Mouse (Mus musculus) brain, adult 2 months (tissue): ENCODE results near the gene Gm45062.
"Not testable (repeated sequence)": the region's sequence is repeated elsewhere in the genome, so short reads cannot be mapped to it uniquely, and the experiment has no call there.

Experiments
- DNase-seq: peaks from one replicate; pipeline ENCODE4 v3.0.0; 2011; ENCODE audit warnings: low read depth, low spot score

Gene Gm45062

DNA sequence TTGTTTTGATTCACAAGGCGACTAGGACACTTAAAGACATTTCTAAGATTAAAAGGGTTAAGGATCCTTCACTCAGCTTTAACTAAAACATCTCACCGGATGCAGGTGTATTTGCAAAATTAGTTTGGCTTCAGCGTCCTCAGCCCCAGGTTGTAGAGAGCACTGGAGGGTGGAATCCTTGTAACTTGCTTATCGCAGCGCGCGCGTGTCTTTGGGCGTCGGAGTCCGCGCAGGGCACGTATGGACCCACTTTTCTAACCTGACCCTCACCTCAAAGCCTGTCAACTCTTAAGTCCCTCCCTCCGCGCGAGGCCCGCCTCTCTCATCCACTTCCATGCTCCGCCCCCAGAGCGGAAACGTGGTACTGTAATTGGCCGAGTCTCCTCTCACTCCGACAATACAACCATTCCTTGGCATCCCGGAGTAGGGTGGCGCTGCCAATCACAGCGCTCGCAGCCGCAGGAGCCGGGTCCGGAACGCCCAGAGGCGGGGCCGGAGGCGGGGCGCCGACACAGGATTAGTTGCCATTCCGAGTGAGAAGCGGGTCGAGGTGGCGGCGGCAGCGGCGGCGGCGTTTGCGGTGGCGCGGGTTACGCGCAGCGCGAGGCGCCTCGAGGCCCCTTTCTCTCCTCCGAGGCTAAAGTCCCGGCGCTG, 249.8 kb downstream of the Gm45062 start:
- peak; percentile 100 for DNase-seq

DNA sequence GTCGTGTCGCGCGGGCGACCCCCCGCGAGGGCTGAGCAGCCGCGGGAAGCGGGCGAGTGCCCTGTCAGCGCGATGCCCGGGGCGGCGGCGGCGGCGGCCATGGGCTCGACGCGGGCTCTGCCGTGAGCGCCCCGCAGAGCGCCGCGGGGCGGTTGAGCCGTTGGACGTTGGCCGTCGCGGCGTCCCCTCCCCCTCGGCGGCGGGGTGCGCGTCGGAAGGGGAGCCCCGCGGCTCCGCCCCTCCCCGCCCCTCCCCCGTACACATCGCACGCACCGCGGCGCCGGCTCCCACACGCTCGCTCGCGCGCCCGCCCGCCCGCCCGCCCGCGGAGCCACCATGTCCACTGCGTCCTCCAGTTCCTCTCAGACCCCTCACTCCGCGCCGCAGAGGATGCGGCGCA, 250.3 kb downstream of the Gm45062 start, which contains the start of gene Glcci1:
Gene Glcci1 (plus strand): TSS at position 50 of the 400 bp plus-strand sequence.
- DNase-seq = peak; percentile 90

DNA sequence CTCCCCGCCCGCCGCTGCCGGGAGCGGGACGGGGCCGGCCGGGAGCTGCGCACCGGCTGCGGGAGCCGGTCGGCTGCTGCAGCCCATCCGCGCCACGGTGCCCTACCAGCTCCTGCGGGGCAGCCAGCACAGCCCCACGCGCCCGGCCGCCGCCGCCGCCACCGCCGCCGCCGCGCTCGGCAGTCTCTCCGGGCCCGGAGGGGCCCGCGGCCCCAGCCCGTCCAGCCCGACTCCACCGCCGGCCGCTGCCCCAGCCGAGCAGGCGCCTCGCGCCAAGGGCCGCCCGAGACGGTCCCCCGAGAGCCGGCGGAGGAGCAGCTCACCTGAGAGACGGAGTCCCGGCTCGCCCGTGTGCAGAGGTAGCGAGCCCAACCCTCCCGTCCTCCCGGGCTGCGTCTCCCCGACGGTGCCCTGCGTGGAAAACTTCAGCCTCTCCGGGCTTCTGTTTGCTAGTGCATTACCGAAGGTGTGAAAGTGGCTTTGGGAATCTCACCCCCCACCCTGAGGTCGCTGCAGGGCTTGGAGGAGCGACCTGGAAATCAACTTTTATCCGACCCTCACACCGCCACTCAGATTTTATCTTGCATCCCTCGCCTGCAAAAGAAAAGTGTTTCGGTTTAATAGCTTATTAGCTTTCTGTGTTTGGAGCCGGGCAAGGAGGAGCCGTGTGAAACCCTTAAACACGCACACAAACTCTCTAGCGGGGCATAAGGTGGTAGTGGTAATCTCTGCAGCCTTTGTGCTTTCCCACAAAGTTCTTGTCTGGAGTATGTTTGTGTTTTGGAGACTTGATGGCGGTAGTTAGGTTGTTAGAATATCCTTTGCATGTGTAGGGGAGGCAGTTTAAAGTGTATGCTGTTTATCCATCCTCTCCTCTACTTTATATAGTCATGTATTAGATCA, 251.0 kb downstream of the Gm45062 start:
- DNase-seq = peak; percentile 48

DNA sequence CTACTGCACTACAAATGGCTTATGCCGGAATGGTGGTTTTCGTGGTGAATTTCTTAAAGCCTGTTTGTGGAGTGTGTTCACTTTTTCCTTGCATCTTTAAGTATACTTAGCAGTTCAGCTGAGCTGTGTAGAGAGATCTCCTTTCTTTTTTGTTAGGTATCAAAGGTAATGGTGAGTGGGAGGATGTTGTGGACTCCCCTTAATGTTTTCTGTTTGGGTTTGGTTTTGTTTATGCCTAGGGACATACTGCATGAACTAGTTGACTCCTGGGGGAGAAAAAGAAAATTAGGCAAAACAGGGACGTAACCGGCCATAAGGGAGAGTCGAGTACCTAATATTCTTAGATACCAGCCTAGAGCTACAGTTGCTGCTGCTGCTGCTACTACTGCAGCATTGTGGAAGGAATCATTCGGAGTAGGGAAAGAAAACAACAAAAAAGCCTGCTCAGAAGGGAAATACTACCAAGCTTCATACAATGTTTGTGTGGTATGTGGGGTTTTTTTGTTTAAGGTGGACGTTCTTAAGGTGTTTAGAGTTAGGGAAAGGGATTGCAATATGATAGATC, 251.7 kb downstream of the Gm45062 start:
- DNase-seq = peak; percentile 33

DNA sequence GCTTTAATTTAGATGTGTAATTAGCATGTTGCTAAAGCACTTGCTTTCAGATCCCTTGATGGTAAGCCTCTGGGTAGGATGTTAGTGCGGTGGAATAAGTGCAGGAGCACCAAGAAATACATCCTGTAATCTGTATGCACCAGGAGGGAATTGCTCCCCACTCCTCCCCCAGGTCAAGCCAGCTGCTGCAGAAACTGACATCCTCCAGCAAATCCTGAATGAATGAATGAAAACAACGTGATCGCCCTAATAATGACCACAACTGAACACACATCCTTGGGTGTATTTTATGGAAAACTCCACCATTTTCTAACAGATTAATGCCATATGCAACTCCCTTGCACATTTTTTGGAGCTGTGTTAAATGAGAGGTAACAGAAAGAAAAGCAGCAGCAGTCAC, 252.2 kb downstream of the Gm45062 start:
- DNase-seq = peak; percentile 47

DNA sequence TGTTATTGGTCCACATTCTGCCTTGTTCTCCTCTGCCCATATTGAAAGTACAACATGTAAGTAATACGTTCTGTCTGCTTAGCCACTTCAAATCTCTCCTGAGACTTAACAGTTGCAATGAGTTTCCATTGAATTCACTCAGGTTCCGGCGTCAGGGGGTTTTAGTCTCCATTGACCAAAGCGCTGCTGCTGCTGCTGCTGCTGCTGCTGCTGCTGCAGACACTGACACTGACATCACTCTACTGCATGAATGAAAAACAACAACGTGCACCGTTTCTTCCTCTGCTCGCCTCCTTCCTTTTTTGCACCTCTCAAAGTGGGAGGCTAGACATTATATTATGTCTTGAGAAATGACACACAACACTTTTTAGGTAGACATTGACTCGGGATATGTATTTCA, 253.2 kb downstream of the Gm45062 start:
- peak; percentile 58 for DNase-seq

DNA sequence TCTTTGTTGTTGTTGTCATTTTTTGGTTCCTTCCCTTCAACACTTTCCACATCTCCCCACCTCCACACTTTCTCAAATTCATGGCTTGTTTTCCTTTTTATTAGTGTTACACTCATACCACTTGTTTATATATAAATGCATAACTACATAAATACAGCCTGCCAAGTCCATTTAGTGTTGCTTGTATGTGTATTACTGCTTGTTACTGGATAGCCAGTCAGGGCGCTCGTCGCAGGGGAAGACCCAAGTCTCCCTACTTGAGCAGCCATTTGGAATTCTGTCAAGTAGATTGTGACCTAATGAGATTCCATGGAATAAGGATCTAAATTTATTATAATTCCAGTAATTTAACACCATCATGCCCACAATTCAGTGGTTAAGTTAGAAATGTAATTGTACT, 260.4 kb downstream of the Gm45062 start:
- DNase-seq = no peak

DNA sequence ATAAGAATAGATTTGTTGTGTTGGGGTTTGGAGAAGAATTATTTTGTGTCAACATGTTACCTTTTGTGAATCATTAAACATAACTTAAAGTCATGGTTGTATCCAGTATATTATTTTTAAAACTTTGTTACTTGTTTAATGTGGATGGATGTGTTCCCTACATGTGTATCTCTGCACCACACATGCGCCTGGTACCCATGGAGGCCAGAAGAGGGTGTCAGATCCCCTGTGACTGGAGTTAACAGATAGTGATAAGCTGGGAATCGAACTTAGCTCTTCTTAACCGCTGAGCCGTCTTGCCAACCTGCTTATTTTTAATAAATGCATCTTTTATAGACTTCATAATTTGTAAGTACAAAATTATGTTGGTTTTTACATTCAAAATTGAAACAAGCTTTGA, 262.0 kb downstream of the Gm45062 start:
- no peak for DNase-seq

DNA sequence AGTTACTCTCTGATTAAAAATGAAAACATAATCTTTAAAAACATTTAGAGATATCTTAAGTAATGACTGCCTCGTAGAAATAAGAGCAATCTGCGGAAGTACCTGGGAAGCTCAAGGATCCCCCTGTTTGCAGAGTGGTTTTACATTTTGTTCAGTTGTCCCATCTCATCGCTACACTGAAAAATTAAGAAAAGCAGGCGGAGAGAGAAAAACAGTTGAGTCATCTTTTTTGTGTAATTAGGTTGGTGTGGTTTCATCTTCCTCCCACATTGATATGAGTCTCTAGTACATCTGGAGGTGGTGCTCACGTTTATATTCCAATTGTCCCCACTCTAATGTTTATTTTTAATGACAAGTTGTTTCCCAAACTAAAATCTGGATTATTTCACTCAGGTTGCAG, 265.5 kb downstream of the Gm45062 start:
- DNase-seq = peak; percentile 29

DNA sequence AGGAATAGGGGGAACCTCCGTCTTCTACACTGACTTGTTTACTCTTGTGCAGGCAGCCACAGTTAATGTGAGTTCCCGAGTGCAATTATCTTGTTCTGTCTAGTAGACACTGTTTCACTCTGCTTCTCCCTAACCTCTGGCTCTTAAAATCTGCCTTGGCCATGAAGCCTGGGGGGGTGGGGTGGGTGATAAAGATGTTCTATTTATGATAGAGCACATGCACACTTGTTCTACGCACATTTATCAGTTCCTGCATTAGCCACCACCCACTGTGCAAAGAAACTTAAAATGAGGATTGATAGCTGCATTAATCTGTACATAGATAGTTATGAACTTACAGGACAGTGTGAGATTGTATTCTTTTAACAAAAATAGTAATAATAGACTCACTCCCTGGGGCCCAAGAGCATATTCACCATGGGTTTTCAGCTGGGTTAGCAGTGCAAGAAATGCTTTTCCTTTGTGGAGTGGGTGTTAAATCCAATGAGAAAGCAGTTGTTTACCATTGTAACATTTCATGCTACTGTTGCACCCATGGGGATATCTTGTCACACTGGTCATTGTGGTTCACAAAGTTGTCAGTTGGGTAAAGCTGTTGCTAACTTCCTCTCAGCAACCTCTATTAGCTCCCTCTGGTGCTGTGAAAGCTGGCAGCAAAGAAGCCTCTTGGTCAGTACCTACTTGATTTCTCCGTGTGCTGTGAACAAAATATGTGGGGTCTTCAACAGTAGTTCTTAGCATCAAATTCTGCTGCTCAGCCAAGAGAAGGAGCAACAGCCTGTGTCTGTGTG, 272.0 kb downstream of the Gm45062 start:
- no peak for DNase-seq

DNA sequence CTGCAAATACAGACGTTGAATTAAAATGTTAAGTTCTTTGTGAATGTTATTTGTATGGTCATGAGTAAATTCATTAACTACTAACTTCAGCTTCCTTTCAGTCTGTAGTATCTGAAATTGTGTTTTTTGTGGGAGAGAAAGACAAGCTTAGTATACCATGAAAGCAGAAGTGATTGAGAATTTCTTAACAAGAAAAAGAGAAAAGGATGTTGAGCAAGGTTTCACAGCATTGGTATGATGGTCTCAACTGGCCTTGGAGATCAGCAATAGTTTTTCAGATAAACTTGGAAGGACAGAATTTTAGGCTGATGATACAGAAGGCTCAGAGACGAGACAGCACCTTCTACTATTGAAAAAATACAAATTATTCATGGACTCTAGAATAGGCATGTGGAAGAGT, 277.7 kb downstream of the Gm45062 start:
- DNase-seq = no peak

DNA sequence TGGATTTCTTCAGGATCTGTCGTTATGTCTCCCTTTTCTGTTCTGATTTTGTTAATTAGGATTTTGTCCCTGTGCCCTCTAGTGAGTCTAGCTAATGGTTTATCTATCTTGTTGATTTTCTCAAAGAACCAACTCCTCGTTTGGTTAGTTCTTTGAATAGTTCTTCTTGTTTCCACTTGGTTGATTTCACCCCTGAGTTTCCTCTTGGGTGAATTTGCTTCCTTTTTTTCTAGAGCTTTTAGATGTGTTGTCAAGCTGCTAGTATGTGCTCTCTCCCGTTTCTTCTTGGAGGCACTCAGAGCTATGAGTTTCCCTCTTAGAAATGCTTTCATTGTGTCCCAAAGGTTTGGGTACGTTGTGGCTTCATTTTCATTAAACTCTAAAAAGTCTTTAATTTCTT, 282.3 kb downstream of the Gm45062 start:
- not testable (repeated sequence) for DNase-seq

DNA sequence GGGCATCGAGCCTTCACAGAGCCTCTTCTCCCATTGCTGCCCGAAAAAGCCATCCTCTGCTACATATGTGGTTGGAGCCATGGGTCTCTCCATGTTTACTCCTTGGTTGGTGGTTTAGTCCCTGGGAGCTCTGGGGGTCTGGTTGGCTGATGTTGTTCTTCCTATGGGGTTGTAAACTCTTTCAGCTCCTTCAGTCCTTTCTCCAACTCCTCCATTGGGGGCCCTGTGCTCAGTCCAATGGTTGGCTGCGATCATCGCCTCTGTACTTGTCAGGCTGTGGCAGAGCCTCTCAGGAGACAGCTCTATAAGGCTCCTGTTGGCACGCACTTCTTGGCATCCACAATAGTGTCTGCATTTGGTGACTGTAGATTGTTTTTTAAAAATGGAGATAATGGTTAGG, 285.6 kb downstream of the Gm45062 start:
- DNase-seq = no peak

DNA sequence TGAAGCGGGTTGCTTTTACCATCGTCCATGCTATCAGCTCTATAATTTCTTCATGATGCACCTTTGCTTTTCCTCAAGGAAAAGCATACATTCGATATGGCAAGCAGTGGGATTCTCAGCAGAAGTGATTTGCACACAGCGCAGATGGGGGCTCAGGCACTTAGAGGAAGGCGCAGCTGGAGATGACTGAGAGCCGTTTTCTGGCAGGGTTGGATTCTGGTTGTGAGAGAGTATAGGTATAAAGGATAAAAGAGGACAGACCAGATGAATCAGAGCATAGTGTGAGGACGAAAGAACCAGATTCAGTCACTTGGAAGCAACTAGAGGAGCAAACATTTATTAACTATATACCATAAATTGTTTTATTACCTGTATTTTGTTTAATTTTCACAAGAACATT, 286.5 kb downstream of the Gm45062 start:
- no peak for DNase-seq

DNA sequence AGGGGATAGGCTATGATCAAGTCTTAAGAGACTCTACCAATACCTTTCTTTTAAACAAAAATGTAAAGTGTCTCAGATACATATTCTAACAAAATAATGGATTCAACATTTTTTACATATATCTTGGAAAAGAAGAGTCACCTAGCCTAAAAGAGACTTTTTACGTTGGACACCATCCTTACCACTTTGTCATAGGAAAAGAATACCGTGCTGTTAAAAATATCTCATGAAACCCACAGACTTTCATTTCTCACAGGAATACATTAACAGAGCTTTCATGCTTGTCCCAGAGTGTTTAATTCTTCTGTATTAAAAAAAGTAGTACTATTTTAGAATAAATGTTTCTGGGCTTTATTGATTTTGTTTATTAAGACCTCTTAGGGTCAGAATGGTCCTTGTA, 291.9 kb downstream of the Gm45062 start:
- DNase-seq = no peak

DNA sequence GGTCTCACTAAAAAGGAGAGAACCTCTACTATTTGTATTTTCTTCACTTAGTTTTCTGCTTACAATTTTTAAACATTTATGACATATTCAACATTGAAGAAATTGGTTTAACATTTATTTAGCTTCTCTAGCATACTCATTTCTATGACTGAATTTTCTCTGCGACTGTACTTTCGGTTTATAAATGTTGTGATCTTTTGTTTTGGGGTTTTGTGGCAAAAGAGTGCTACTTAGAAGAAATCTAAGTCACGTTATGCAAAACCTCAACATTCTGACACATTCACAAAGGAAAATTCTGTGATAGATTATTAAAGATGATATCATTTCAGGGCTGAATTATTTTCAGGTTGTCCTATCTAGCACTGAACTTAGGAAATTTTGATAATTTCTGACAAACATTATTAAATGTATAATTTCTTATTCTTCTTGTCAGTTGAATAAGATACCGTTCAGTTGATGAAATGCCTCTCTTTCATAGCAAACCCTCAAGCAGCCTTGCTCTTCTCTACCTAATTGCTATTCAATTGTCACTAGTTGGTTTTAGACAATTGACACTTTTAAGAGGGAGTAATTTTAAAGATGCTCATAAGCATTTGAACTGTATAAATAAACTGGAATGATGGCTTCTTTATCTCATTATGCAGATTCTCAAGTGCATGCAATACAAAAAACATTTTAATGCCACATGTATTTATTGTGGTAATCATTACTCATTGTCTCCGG, 297.8 kb downstream of the Gm45062 start:
- no peak for DNase-seq

DNA sequence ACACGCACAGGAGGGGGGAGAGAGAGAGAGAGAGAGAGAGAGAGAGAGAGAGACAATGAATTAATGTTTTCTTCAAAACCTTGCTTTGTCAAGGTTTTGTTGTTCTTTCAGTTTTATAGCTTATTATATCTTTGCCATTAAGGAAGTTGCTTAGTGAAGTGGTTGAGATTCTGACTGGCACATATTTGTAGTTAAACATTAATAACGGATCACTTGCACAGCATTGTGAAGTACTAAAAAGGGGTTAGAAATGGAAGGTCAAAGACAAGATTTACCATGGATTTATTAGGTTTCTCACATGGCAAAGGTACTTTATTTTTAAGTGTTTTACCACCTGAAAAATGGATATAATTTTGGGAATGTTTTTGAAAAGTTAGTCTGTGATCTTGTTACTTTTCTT, 301.4 kb downstream of the Gm45062 start:
- no peak for DNase-seq

DNA sequence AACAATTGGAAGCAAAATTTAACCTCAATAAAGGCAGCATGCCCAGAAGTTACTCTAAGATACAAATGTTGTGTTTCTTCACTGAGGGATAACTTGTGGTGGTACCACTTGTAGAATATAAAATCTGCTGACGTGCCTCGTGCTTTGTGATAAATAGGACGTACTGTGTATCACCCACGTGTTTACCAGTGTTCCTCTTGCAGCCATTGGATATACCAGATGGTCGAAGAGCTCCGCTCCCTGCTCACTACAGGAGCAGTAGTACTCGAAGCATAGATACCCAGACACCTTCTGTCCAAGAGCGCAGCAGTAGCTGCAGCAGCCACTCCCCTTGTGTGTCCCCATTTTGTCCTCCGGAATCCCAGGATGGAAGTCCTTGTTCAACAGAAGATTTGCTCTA, 323.1 kb downstream of the Gm45062 start:
- DNase-seq = peak; percentile 11

DNA sequence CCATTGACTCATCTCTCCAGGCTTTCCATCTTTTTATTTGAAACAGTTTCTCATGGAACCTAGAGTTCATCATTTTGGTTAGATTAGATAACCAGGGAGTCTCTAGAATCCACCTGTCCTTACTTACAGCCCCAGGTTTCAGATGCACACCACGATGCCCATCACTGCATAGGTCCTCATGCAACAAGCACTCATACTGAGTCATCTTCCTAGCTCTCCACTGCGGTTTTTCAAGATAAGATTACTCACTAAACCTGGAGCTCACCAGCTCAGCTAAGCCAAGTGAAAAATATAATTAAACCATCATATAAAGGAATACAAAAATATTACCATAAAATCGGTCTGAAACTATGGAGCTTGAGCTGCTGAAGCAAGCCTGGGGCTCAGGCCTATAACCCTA, 324.6 kb downstream of the Gm45062 start:
- peak; percentile 30 for DNase-seq

DNA sequence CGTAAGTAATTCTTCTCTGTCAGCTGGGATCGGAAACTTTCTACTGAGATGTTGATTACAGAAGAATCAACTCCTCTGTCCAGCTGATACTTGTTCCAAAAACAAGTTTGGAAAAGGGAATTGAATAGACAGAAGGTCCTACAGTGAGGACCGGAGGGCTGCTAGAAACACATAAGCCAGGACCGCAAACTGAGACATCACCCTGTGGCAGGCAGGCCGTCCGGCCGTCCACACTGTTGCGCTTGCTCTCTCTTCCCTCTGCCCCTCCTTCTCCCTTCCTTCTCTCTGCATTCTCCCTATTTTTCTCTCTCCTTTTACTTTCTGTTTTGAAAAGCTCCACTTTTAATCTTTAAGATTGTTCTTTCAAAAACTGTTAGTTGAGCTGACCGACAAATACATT, 332.4 kb downstream of the Gm45062 start:
- DNase-seq = peak; percentile 9

DNA sequence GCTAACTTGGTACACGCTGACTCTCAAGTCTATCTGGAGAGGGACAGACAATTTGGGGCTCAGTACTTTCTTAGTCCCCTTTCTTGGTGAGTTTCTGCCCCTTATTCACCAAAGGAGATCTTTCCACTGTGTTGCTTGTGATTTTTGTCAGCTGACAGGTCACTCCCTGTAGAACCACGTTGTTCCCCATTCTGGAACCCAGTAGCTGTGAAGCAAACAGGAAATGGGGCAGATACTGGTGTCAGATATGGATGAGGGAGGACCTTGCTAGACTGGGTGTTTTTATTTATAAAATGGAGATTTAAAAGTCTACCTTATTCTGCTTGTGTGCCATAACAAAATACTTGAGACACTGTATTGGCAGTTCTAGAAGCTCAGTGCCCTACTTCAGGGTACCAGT, 358.1 kb downstream of the Gm45062 start:
- no peak for DNase-seq
